Mouse (Mus musculus) liver, embryonic 14 days (tissue): Measurements from ENCODE around the gene Stum. TPM values are rescaled to one million over a fixed set of nuclear protein-coding genes. Genes with fewer than 3 reads are reported as not detected.

Experiments used
- polyA plus RNA-seq: library from polyadenylated mRNA; depleted of rRNA; stranded (reverse); fragments of >200 nt; gene quantifications from 2 replicates; pipeline ENCODE4 v1.2.3, GENCODE M21; 2012; rRNA removed

Stum gene
- under 0.01 and 0.10 TPM in 2 replicates for polyA plus RNA-seq

GRCm38 (mm10) chr1:180483399-180484291 is at the start of gene Stum:
Gene Stum, minus strand, starts transcription at chr1:180483504.

Other genes starting within 250 kb of the Stum start
- 15.1 and 17.4 TPM in 2 replicates for gene Psen2, start 220.1 kb downstream of the Stum start, polyA plus RNA-seq
- 1.3 TPM in 2 replicates for gene Itpkb, start 153.0 kb downstream of the Stum start, polyA plus RNA-seq
- gene Parp1, start 85.4 kb upstream of the Stum start, polyA plus RNA-seq: 47.6 and 49.4 TPM in 2 replicates
- 5.8 and 7.3 TPM in 2 replicates for gene Lin9, start 157.6 kb upstream of the Stum start, polyA plus RNA-seq
- gene Mixl1, start 213.5 kb upstream of the Stum start, polyA plus RNA-seq: 0.19 and 0.21 TPM in 2 replicates
- 9.9 and 11.2 TPM in 2 replicates for gene Acbd3, start 242.5 kb upstream of the Stum start, polyA plus RNA-seq